Mouse (Mus musculus) lung, postnatal 0 days (tissue): ENCODE data around the gene Il6st. TPM values are rescaled to one million over a fixed set of nuclear protein-coding genes. Genes with fewer than 3 reads are reported as not detected.
"Not testable (repeated sequence)": the region's sequence is repeated elsewhere in the genome, so short reads cannot be mapped to it uniquely, and the experiment has no call there.

ENCODE experiments used
- ATAC-seq: fragments of 200-750 bp; cut with Nextera tagmentation; 2 replicates; pipeline ENCODE4 v1.8.0; 2017; ENCODE audit warnings: moderate library complexity
- DNase-seq: peaks from one replicate; pipeline ENCODE4 v3.0.0-alpha.2; 2016; ENCODE audit warnings: low spot score
- H3K27ac ChIP-seq: fragments of 300-500 bp; sonication (generic); 2 replicates; pipeline ENCODE4 v1.5.1; 2014; ENCODE audit warnings: antibody characterized with exemption, mild to moderate bottlenecking, low read length, mixed read lengths
- H3K27me3 ChIP-seq: fragments of 300-500 bp; sonication (generic); replicated peaks from 2 replicates; pipeline ENCODE4 v1.6.1; 2014; ENCODE audit warnings: low read length, mixed read lengths; ENCODE audit not compliant: insufficient read depth
- H3K36me3 ChIP-seq: fragments of 300-500 bp; sonication (generic); 2 replicates; pipeline ENCODE4 v1.6.1; 2014; ENCODE audit warnings: low read length, mixed read lengths; ENCODE audit not compliant: insufficient read depth
- H3K4me1 ChIP-seq: fragments of 300-500 bp; sonication (generic); 2 replicates; pipeline ENCODE4 v1.6.1; 2014; ENCODE audit warnings: antibody characterized with exemption, low read depth, low read length, mixed read lengths; ENCODE audit not compliant: insufficient read depth
- H3K4me2 ChIP-seq: fragments of 300-500 bp; sonication (generic); replicated peaks from 2 replicates; pipeline ENCODE4 v1.6.1; 2014; ENCODE audit warnings: low read depth, mild to moderate bottlenecking, low read length, moderate library complexity, mixed read lengths
- H3K4me3 ChIP-seq: fragments of 300-500 bp; sonication (generic); 2 replicates; pipeline ENCODE4 v1.5.1; 2014; ENCODE audit warnings: low read depth, low read length
- H3K9ac ChIP-seq: fragments of 300-500 bp; sonication (generic); replicated peaks from 2 replicates; pipeline ENCODE4 v1.6.1; 2014; ENCODE audit warnings: low read depth, mild to moderate bottlenecking
- H3K9me3 ChIP-seq: fragments of 300-500 bp; sonication (generic); 2 replicates; pipeline ENCODE4 v1.6.1; 2016; ENCODE audit warnings: low read length, mixed read lengths
- CTCF ChIP-seq: IDR thresholded peaks from 2 replicates; pipeline ENCODE4 v1.5.1; 2016; ENCODE audit warnings: antibody characterized with exemption, mild to moderate bottlenecking
- EP300 ChIP-seq: IDR thresholded peaks from 2 replicates; pipeline ENCODE4 v1.6.1; 2016; ENCODE audit warnings: antibody characterized with exemption, mild to moderate bottlenecking, control low read depth
- WGBS: fragments of 180-500 bp; shearing (Covaris S2); extraction: QIAGEN DNeasy Blood & Tissue Kit; methylation state at CpG from one replicate; pipeline ENCODE4 v1.1.7; 2014; 5-methylcytosine and 5-hydroxymethylcytosine counted together
- polyA plus RNA-seq: library from polyadenylated mRNA; unstranded; fragments of >200 nt; fragmentation: Nextera tagmentation; extraction: Ambion mirVana; gene quantifications from 2 replicates; pipeline ENCODE4 v1.2.1, GENCODE M21; 2015

The Il6st gene
- polyA plus RNA-seq, 1 experiment from 2014 or later: 30.4 TPM

DNA sequence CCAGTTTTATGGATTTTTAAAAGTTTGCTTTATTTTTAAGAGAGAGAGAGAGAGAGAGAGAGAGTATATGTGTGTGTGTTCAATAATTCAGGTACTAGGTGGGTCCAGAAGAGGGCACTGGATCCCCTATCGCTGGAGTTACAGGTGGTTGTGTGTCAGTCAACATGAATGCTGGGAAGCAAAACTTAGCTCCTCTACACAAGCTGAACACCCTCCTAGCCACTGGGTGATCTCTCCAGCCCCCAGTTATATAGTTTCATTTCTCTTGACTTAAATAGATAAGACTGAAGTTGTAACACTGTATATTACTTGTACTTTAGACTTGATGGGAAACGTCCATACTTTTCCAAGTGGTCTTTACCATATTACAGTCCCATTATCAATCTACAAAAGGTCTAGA, 39.7 kb upstream of the Il6st start:
- no peaks in the 10 kb centered on the region for H3K27me3 ChIP-seq
- no peak for TF ChIP-seq CTCF
- TF ChIP-seq EP300: no peak

GRCm38 (mm10) chr13:112424635-112425034, 39.2 kb upstream of the Il6st start:
- no peak overlapping the region for H3K27ac ChIP-seq
- ATAC-seq: no peak
- no peaks in the 10 kb centered on the region for H3K9me3 ChIP-seq
- H3K4me3 ChIP-seq: no peak overlapping the region
- peaks cover 5% of the 10 kb centered on the region; the same call in 1 of the 2 replicates for H3K4me1 ChIP-seq
- DNase-seq: no peak
- H3K36me3 ChIP-seq: no peaks in the 10 kb centered on the region
- no peaks in the 10 kb centered on the region for H3K27me3 ChIP-seq
- no peak for TF ChIP-seq CTCF
- TF ChIP-seq EP300: no peak
- H3K9ac ChIP-seq: no peak overlapping the region
- no peak overlapping the region for H3K4me2 ChIP-seq
- WGBS: 70% methylated on average over 7 of the region's 7 CpGs

More for the DNA sequence above, 39.7 kb upstream of the Il6st start:
- H3K4me3 ChIP-seq: no peak overlapping the region
- H3K4me1 ChIP-seq: peaks cover 5% of the 10 kb centered on the region; the same call in 1 of the 2 replicates
- H3K9ac ChIP-seq: no peak overlapping the region
- 72% methylated on average over 2 of the region's 2 CpGs for WGBS
- H3K36me3 ChIP-seq: no peaks in the 10 kb centered on the region
- H3K27ac ChIP-seq: no peak overlapping the region
- H3K4me2 ChIP-seq: no peak overlapping the region
- DNase-seq (no peak), ATAC-seq (no peak)
- H3K9me3 ChIP-seq: no peaks in the 10 kb centered on the region

DNA sequence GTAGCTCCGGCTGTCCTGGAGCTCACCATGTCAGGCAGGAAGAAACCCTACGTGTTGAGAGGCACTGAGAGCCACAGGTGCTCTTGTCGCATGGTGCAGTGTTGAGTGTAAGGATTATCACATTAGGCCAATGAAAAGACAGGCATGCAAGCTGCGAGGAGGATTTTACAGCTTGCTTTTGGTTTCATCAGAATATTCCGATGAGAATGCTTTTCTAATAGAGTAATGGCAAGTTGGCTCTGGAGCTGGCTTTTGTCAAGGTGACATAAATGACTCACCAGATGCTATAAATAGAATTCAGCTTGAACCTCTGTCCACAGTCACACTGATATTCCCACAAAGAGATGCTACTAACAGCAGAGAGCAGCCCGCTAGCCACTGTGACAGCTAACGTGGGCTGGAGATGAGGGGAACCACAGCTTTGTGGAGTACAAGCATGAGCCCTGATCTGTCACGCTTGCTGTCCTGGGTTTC, 38.7 kb upstream of the Il6st start:
- Histone ChIP-seq H3K4me3 (no peak overlapping the region), H3K27me3 (no peaks in the 10 kb centered on the region), H3K27ac (no peak overlapping the region), H3K4me1 (peaks cover 5% of the 10 kb centered on the region; the same call in 1 of the 2 replicates), H3K9ac (no peak overlapping the region), H3K4me2 (no peak overlapping the region), H3K36me3 (no peaks in the 10 kb centered on the region), H3K9me3 (no peaks in the 10 kb centered on the region)
- no peak for TF ChIP-seq EP300
- no peak for TF ChIP-seq CTCF
- DNase-seq (no peak), ATAC-seq (no peak)
- WGBS: 58% methylated on average over 8 of the region's 8 CpGs

GRCm38 (mm10) chr13:112426265-112427135, 37.4 kb upstream of the Il6st start:
- no peak overlapping the region for H3K4me2 ChIP-seq
- TF ChIP-seq EP300 (no peak), CTCF (no peak)
- no peak for DNase-seq
- no peaks in the 10 kb centered on the region for H3K36me3 ChIP-seq
- H3K27ac ChIP-seq: no peak overlapping the region
- H3K9me3 ChIP-seq: no peaks in the 10 kb centered on the region
- ATAC-seq: no peak
- no peak overlapping the region for H3K4me3 ChIP-seq
- 46% methylated on average over 13 of the region's 13 CpGs for WGBS
- no peaks in the 10 kb centered on the region for H3K27me3 ChIP-seq
- H3K4me1 ChIP-seq: peaks cover 5% of the 10 kb centered on the region; the same call in 1 of the 2 replicates
- H3K9ac ChIP-seq: no peak overlapping the region

DNA sequence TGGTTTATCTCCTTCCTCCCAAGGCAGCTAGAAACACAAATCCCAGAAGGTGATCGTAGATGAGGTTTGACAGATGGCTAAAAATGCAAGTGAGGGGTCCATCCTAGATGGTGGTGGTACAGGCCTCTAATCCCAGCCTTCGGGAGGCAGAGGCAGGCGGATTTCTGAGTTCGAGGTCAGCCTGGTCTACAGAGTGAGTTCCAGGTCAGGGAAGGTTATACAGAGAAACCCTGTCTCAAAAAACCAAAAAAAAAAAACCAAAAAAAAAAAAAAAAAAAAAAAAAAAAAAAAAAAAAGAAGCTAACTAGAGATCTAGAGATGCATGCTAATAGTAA, 36.8 kb upstream of the Il6st start:
- WGBS: 93% methylated on average over 4 of the region's 4 CpGs
- not testable (repeated sequence) for ATAC-seq, H3K4me2 ChIP-seq

DNA sequence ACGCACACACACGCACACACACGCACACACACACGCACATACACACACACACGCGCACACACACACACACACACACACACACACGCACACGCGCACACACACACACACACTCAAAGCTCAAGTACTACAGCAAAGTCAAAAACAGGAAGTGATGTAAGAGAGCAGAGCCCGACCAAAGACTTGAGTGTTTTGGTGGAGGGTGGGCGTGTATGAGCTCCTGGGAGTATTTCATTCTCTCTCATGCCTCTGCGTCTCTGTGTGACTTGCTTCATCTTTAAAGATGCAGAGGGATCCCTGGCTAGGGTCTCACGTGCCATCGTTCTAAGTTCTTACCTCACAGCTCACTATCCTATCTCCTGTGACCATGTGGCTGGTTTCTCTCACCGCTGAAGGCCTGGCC, 36.3 kb upstream of the Il6st start:
- H3K9me3 ChIP-seq: no peaks in the 10 kb centered on the region
- H3K27me3 ChIP-seq: no peaks in the 10 kb centered on the region
- H3K36me3 ChIP-seq: no peaks in the 10 kb centered on the region
- 75% methylated on average over 15 of the region's 15 CpGs for WGBS
- H3K4me1 ChIP-seq: peaks cover 5% of the 10 kb centered on the region; the same call in 1 of the 2 replicates
- no peak overlapping the region for H3K4me3 ChIP-seq
- ATAC-seq: no peak; the same call in 1 of the 2 replicates
- no peak overlapping the region for H3K27ac ChIP-seq
- TF ChIP-seq CTCF (no peak), EP300 (no peak)
- DNase-seq: peak; percentile 45
- H3K4me2 ChIP-seq: no peak overlapping the region
- no peak overlapping the region for H3K9ac ChIP-seq

More for the DNA sequence above, 36.8 kb upstream of the Il6st start:
- H3K27ac ChIP-seq, H3K4me3 ChIP-seq, H3K36me3 ChIP-seq, H3K9me3 ChIP-seq, H3K4me1 ChIP-seq, DNase-seq, H3K27me3 ChIP-seq, H3K9ac ChIP-seq: not testable (repeated sequence)
